Mouse (Mus musculus) lung, embryonic 15.5 days (tissue): ENCODE results near the gene Mcfd2. TPM values are rescaled to one million over a fixed set of nuclear protein-coding genes. Genes with fewer than 3 reads are reported as not detected.

Source experiments
- ATAC-seq: fragments of 200-750 bp; cut with Nextera tagmentation; 2 replicates; pipeline ENCODE4 v1.8.0; 2017; ENCODE audit warnings: moderate number of reproducible peaks, borderline replicate concordance; ENCODE audit not compliant: low FRiP score, low TSS enrichment; ENCODE audit errors: extremely low read depth
- H3K27ac ChIP-seq: fragments of 300-500 bp; sonication (generic); 2 replicates; pipeline ENCODE4 v1.5.1; 2015; ENCODE audit warnings: moderate library complexity, mild to moderate bottlenecking, inconsistent platforms
- H3K27me3 ChIP-seq: fragments of 300-500 bp; sonication (generic); 2 replicates; pipeline ENCODE4 v1.6.1; 2015; ENCODE audit warnings: inconsistent platforms
- H3K36me3 ChIP-seq: fragments of 300-500 bp; sonication (generic); 2 replicates; pipeline ENCODE4 v1.6.1; 2015; ENCODE audit warnings: inconsistent platforms
- H3K4me1 ChIP-seq: fragments of 300-500 bp; sonication (generic); 2 replicates; pipeline ENCODE4 v1.6.1; 2015; ENCODE audit warnings: inconsistent platforms
- H3K4me2 ChIP-seq: fragments of 300-500 bp; sonication (generic); 2 replicates; pipeline ENCODE4 v1.6.1; 2015; ENCODE audit warnings: inconsistent platforms, mild to moderate bottlenecking, moderate library complexity
- H3K4me3 ChIP-seq: fragments of 300-500 bp; sonication (generic); 2 replicates; pipeline ENCODE4 v1.5.1; 2015; ENCODE audit warnings: mild to moderate bottlenecking, inconsistent platforms
- H3K9ac ChIP-seq: fragments of 300-500 bp; sonication (generic); 2 replicates; pipeline ENCODE4 v1.6.1; 2015; ENCODE audit warnings: inconsistent platforms
- H3K9me3 ChIP-seq: fragments of 300-500 bp; sonication (generic); 2 replicates; pipeline ENCODE4 v1.6.1; 2016; ENCODE audit warnings: inconsistent platforms
- WGBS: fragments of 180-500 bp; shearing (Covaris S2); methylation state at CpG from one replicate; pipeline ENCODE4 v1.1.7; 2015; 5-methylcytosine and 5-hydroxymethylcytosine counted together
- polyA plus RNA-seq: library from polyadenylated mRNA; unstranded; fragments of >200 nt; fragmentation: Nextera tagmentation; extraction: Ambion mirVana; gene quantifications from 2 replicates; pipeline ENCODE4 v1.2.1, GENCODE M21; 2015

The Mcfd2 gene
- polyA plus RNA-seq, 1 experiment from 2014 or later, result 122 TPM

GRCm38 (mm10) chr17:87264927-87265791 lies 576 bp downstream of the Mcfd2 start:
- H3K27me3 ChIP-seq, result no peaks in the 10 kb centered on the region
- H3K4me3 ChIP-seq, result peak overlapping the region; percentile 87
- H3K27ac ChIP-seq, result peak overlapping the region; percentile 58
- 6% methylated on average over 28 of the region's 28 CpGs for WGBS
- H3K9ac ChIP-seq, result peak overlapping the region; percentile 97
- H3K4me2 ChIP-seq, result peak overlapping the region; percentile 82
- H3K4me1 ChIP-seq, result peaks cover 16% of the 10 kb centered on the region
- H3K9me3 ChIP-seq, result 0 out of 2 replicates have a peak, but pooled peaks cover 6% of the 10 kb centered on the region
- H3K36me3 ChIP-seq, result peaks cover 20% of the 10 kb centered on the region
- peak; percentile 77 for ATAC-seq

- Histone ChIP-seq H3K27ac (no peak overlapping the region), H3K4me3 (peak overlapping the region; percentile 87; the same call in 1 of the 2 replicates), H3K4me1 (peaks cover 16% of the 10 kb centered on the region), H3K4me2 (peak overlapping the region; percentile 82), H3K9me3 (0 out of 2 replicates have a peak, but pooled peaks cover 6% of the 10 kb centered on the region), H3K27me3 (no peaks in the 10 kb centered on the region), H3K36me3 (peaks cover 26% of the 10 kb centered on the region), H3K9ac (peak overlapping the region; percentile 97; the same call in 1 of the 2 replicates)
- no peak for ATAC-seq
- WGBS, result 80% methylated on average over 11 of the region's 11 CpGs
These were observed 1.5 kb downstream of the Mcfd2 start for GRCm38 (mm10) chr17:87264054-87264830.

- Histone ChIP-seq H3K27me3 (no peaks in the 10 kb centered on the region), H3K4me2 (no peak overlapping the region), H3K9ac (no peak overlapping the region), H3K4me3 (no peak overlapping the region), H3K4me1 (peaks cover 16% of the 10 kb centered on the region), H3K36me3 (peaks cover 26% of the 10 kb centered on the region), H3K27ac (no peak overlapping the region), H3K9me3 (0 out of 2 replicates have a peak, but pooled peaks cover 6% of the 10 kb centered on the region)
- 90% methylated on average over 6 of the region's 6 CpGs for whole genome bisulfite sequencing
- ATAC-seq, result no peak
These were observed 2.3 kb downstream of the Mcfd2 start for GRCm38 (mm10) chr17:87263401-87263800.

GRCm38 (mm10) chr17:87255672-87256071 lies 10.1 kb downstream of the Mcfd2 start:
- H3K9ac ChIP-seq, result no peak overlapping the region
- H3K4me2 ChIP-seq, result no peak overlapping the region
- WGBS, result 80% methylated on average over 16 of the region's 16 CpGs
- no peaks in the 10 kb centered on the region for H3K27me3 ChIP-seq
- no peak overlapping the region for H3K27ac ChIP-seq
- H3K36me3 ChIP-seq, result peaks cover 60% of the 10 kb centered on the region
- H3K9me3 ChIP-seq, result no peaks in the 10 kb centered on the region
- ATAC-seq, result no peak
- no peaks in the 10 kb centered on the region for H3K4me1 ChIP-seq
- no peak overlapping the region for H3K4me3 ChIP-seq

- Histone ChIP-seq H3K27me3 (no peaks in the 10 kb centered on the region), H3K27ac (no peak overlapping the region), H3K4me2 (no peak overlapping the region), H3K9ac (no peak overlapping the region), H3K36me3 (peaks cover 49% of the 10 kb centered on the region), H3K4me3 (no peak overlapping the region), H3K9me3 (no peaks in the 10 kb centered on the region), H3K4me1 (no peaks in the 10 kb centered on the region)
- 70% methylated on average over 8 of the region's 8 CpGs for WGBS
- no peak for ATAC-seq
These were observed 11.4 kb downstream of the Mcfd2 start for GRCm38 (mm10) chr17:87254384-87254783.

- no peak overlapping the region for H3K4me3 ChIP-seq
- no peaks in the 10 kb centered on the region for H3K9me3 ChIP-seq
- 63% methylated on average over 9 of the region's 9 CpGs for WGBS
- no peak overlapping the region for H3K27ac ChIP-seq
- no peak overlapping the region for H3K9ac ChIP-seq
- H3K4me1 ChIP-seq, result peaks cover 12% of the 10 kb centered on the region
- H3K27me3 ChIP-seq, result no peaks in the 10 kb centered on the region
- no peaks in the 10 kb centered on the region for H3K36me3 ChIP-seq
- ATAC-seq, result no peak
- H3K4me2 ChIP-seq, result no peak overlapping the region
These were observed 19.6 kb downstream of the Mcfd2 start for GRCm38 (mm10) chr17:87246103-87246502.

GRCm38 (mm10) chr17:87237826-87238225 lies 27.9 kb downstream of the Mcfd2 start:
- Histone ChIP-seq H3K4me1 (0 out of 2 replicates have a peak, but pooled peaks cover 10% of the 10 kb centered on the region), H3K27me3 (no peaks in the 10 kb centered on the region), H3K27ac (no peak overlapping the region), H3K9me3 (no peaks in the 10 kb centered on the region), H3K4me3 (no peak overlapping the region), H3K4me2 (no peak overlapping the region), H3K9ac (no peak overlapping the region), H3K36me3 (no peaks in the 10 kb centered on the region)
- 57% methylated on average over 11 of the region's 11 CpGs for WGBS
- ATAC-seq, result no peak

- Histone ChIP-seq H3K36me3 (no peaks in the 10 kb centered on the region), H3K4me1 (0 out of 2 replicates have a peak, but pooled peaks cover 10% of the 10 kb centered on the region), H3K4me2 (no peak overlapping the region), H3K27ac (peak overlapping the region; percentile 78), H3K9ac (no peak overlapping the region), H3K27me3 (no peaks in the 10 kb centered on the region), H3K4me3 (no peak overlapping the region), H3K9me3 (no peaks in the 10 kb centered on the region)
- peak; percentile 52; the same call in 1 of the 2 replicates for ATAC-seq
- WGBS, result 33% methylated on average over 18 of the region's 18 CpGs
These were observed 28.7 kb downstream of the Mcfd2 start for GRCm38 (mm10) chr17:87236725-87237650.

- Histone ChIP-seq H3K27ac (no peak overlapping the region), H3K4me3 (no peak overlapping the region), H3K36me3 (no peaks in the 10 kb centered on the region), H3K9ac (no peak overlapping the region), H3K4me1 (0 out of 2 replicates have a peak, but pooled peaks cover 10% of the 10 kb centered on the region), H3K9me3 (no peaks in the 10 kb centered on the region), H3K27me3 (no peaks in the 10 kb centered on the region), H3K4me2 (no peak overlapping the region)
- no peak for ATAC-seq
- WGBS, result 87% methylated on average over 6 of the region's 6 CpGs
These were observed 30.7 kb downstream of the Mcfd2 start for GRCm38 (mm10) chr17:87235019-87235418.

GRCm38 (mm10) chr17:87227878-87228277 lies 37.9 kb downstream of the Mcfd2 start:
- no peaks in the 10 kb centered on the region for H3K9me3 ChIP-seq
- H3K27ac ChIP-seq, result no peak overlapping the region
- ATAC-seq, result no peak
- no peak overlapping the region for H3K9ac ChIP-seq
- no peak overlapping the region for H3K4me3 ChIP-seq
- H3K27me3 ChIP-seq, result no peaks in the 10 kb centered on the region
- no peaks in the 10 kb centered on the region for H3K36me3 ChIP-seq
- no peaks in the 10 kb centered on the region for H3K4me1 ChIP-seq
- no peak overlapping the region for H3K4me2 ChIP-seq
- 61% methylated on average over 4 of the region's 4 CpGs for WGBS

GRCm38 (mm10) chr17:87226079-87226640 lies 39.6 kb downstream of the Mcfd2 start:
- peak; percentile 59 for ATAC-seq
- 44% methylated on average over 10 of the region's 10 CpGs for WGBS

More at GRCm38 (mm10) chr17:87226079-87226640, 39.6 kb downstream of the Mcfd2 start:
- Histone ChIP-seq H3K27me3 (no peaks in the 10 kb centered on the region), H3K9ac (no peak overlapping the region), H3K36me3 (no peaks in the 10 kb centered on the region), H3K4me1 (no peaks in the 10 kb centered on the region), H3K27ac (no peak overlapping the region), H3K4me3 (no peak overlapping the region), H3K9me3 (no peaks in the 10 kb centered on the region), H3K4me2 (no peak overlapping the region)
